Mouse (Mus musculus) cerebellum, adult 11 months (tissue): ENCODE data around the gene Wipf2.
A peak's percentile ranks its signal among the peaks of the same experiment; 100 is the strongest.

ENCODE experiments used
- DNase-seq: peaks from one replicate; pipeline ENCODE4 v3.0.0; 2022

Gene Wipf2

DNA sequence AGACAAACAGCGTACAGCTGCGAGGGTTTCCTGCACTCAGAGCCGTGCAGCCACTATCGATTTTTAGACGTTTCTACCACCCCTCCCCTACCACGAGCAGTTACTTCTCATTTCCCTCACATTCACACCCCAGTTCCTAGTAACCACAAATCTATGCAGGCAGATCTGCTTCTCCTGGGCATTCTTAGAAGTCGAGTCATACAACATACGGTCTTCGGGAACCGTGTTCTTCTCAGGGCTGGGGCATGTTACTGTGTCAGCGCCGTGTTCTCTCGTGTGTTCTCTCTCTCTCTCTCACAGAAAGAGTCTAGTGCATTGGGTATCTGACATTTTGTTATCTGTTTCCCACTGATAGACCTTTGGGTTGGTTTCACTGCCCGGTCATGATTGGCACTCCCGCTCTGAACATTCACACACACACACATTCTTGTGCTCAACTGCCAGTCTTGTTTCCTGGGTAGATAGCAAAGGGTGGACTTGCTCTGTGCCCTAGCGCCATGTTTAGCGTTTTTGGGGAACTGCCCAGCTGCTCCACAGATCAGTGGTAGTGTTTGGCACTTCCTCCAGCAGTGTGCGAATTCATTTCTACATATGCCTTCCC is 84.6 kb downstream of the Wipf2 start:
- DNase-seq = no peak

DNA sequence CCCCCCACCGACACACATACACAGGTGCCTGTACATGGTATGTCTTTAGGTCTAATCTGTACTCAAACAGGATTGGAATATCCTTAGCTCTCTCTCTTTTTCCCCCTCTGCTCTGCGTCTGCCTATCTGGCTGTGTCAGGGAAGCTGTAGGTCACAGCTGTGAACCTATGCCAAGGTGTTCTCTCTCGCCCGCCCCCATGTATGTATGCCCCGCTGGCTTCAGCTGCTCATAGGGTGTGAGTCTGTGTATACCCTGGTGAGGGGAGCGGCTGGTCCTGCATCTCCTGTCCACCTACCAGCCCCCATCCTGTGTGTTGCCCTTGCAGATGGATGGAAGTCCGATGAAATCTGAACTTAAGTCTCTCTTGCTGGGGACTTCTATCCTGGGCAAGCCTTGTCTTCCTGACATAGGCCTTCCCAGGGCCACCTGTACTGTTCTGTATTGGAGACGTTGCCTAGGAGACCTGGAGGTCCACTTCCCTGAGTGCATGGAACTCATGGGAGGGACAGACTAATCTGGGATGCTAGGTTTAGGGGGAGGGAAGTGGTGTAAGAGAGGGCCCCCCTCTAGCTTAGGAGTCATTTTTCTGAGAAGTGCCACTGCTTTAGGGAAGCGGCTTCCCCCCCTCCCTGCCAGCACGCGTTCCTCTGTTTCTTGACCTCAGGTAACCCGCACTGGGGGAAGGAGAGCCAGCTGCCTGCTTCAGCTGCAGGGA is 86.0 kb downstream of the Wipf2 start:
- no peak for DNase-seq

DNA sequence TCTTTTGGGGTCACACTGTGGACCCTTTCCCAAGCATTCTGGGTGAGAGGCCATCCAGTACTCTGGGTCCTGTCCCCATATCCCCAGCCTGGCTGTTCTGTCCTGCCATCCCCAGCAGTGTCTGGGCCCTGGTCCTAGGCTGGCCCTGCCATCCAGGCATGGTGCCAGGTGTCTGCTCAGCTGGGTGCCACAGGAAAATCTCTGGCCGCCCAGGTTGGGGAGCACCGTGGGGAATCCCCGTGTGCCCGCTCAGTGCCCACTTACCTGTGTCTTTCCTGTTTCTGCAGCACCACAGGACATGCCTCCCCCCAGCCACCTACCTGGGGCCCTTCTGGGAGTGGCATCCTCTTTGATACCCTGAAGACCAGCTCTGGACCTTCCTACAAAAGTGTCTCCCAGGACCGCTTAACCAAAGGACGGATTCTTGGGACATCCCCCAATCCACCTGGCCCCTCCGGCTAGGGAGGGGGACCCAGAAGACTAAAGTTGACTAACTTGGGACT is 86.6 kb downstream of the Wipf2 start:
- peak; percentile 68 for DNase-seq

DNA sequence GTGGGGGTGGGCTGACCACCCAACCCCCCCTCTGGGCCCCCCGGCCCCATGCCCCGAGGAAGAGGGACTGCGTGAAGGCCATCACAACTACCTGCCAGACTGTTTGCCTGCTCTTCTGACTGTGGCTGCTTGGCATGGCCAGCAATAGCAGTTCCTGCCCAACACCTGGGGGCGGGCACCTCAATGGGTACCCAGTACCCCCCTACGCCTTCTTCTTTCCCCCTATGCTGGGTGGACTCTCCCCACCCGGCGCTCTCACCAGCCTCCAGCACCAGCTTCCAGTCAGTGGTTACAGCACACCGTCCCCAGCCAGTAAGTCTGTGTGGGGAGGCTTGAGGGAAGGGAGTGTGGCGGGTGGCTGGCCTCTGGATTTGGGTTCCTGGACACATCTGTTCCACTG is 87.0 kb downstream of the Wipf2 start:
- DNase-seq = no peak

DNA sequence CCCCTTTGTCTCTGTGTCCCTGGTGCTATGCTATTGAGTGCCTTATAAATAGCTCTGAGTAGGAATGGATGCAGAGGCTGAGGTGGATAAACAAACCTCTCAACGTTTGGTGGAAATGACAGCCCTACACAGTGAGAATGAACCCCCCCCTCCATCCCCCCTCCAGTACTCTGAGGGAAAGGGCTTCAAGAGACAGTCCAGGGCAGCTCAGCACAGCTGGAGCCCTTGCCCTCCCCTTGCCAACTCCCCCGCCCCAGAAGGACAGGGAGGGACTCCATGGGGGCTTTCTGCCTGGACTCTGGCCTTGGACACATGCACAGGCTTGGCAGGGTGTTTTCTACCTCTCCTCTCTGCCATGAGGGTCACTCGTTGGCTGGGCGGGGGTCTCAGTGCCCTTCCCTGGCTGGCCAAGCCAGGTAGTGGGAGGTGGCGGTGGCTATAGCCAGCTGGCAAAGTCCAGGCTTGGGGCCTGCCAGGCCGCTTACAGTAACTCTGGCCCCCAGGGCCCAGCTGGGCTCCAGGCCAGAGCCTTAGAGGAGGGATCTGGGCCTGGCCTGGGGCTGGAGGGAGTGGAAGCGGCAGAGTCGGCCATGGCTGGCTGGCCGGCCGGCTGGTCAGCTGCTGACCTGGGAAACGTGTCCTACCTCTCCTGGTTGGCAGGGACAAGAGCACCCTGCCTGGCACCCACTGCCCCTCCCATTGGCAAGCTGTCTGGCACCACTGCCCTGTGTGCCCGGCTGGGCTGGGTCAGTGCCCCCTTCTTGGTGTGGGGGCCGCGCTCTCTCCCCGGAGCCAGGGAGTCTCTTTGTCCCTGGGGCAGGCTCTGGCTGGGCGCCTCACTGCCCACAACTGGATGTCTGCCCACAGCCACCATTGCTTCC is 87.8 kb downstream of the Wipf2 start:
- peak; percentile 79 for DNase-seq

DNA sequence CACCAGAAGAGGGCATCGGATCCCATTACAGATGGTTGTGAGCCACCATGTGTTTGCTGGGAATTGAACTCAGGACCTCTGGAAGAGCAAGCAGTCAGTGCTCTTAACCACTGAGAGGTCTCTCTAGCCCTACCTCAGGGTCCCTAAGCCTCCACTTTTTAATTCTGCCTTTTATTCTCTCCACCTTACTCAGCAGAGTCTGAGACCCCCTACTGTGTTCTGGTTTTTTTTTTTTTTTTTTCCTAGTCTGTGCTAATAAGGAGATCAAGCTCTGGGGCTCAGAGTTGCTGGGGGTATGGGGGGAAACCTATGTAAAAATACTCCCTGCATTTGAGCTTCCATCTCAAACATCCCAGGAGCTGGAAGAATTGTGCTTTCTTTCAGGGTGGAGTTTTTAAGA is 88.7 kb downstream of the Wipf2 start:
- no peak for DNase-seq

DNA sequence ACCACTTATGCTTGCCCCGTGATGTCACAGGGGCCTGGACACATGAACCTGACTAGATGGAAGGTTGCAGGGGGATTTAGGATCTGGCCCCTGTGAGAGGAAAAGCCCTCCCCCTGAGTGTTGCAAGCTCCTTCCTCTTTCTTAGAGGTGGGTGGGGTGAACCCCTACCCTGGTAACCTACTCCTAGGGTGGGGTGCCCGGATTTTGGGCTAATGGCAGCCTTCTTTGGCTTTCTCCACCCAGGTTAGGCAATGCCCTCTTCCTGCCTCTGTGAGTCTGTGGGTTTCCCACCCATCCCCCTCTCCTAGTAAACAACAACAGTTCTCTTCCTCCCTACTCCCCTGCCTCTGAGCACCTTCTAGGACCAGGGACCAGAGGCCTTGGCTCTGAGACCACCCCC is 89.3 kb downstream of the Wipf2 start:
- no peak for DNase-seq

DNA sequence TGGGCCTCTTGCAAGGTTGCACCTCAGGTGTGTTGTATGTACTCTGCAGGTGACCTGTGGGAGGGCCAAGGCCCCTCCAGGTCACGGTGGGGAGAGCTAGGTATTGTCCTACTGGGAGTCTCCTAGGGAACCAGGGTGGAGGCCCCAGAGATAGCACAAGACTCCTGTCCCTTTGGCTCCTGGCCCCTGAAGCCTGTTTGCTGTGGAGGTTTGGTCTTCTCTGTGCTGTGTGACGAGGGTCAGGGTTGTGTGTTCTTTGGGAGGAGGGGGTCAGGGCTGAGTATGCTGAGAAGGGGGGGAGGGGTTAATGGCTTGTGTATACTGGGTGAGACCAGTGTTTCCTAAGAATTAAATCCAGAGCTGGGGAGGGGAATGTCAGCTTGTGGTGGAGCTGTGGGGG is 89.9 kb downstream of the Wipf2 start:
- DNase-seq = no peak

DNA sequence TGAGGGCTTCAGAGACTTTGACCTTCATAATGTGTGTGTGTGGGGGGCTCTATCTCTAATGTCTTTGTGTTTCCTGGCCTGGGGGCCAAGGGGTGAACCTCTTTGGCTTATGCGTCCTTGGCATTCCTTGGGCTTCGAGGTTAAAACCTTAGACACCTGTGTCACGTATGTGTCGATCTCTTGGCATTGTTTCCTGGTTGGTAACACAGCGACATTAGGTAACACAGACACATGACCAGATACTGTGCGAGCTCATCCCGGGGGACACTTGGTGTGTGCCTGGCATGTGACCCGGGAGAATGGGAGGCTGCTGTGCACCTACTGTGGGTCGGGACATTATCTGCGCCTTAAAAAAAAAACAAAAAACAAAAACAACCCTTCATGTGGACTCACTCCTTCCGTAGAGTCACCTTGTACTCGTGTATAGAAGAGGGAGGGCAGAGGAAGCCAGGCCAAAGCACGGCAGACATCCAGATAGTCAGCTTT is 90.4 kb downstream of the Wipf2 start:
- DNase-seq = no peak

DNA sequence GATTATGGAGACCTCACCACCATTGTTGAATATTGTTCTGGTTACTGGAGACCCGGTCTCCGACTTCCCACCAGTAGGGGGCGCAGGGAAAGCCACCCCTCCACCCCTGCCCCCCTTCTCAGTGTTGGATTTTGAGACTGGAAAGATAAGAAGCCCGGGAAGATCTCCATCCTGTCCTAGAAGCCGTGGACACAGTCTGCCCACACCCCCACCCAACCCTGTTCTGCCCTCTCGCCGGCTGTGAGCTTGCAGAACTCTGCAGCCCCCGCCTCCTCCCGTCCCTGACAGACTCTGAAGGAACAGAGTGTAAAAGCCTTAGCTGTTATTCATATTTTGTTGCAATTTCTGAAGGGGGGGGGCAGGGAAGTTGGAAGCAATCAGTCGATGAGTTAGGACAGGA is 90.9 kb downstream of the Wipf2 start:
- peak; percentile 55 for DNase-seq
